Mouse (Mus musculus): ENCODE measurements around the gene Aco1.

DNA sequence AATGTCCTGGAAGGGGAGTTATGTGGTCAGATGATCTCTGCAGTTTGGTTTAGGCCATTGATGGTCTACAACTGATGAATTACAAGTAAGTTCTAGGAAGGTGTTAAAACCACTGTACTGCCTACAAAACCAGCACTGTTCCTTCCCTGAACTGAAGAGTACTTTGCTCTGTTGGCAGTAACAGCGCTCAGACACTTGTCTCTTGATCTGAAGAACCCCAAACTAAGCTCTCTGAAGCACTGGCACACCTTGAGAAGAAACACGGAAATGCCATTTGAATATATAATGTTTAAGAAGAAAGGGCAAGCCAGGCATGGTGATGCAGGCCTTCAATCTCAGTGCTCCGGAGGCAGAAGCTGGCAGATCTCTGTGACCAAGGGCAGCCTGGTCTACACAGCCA lies 61.5 kb downstream of the Aco1 start:
- TF ChIP-seq CTCF (IDR thresholded peaks at IDR 0.05; ENCODE audit: low read depth, low read length) (no peak), GATA1 (IDR thresholded peaks at IDR 0.05; ENCODE audit: borderline replicate concordance, low read length) (no peak), POLR2AphosphoS5 (IDR thresholded peaks at IDR 0.05; ENCODE audit: insufficient replicate concordance, low read depth, low read length) (no peak), TAL1 (conservative IDR thresholded peaks at IDR 0.05; ENCODE audit: low read depth, low read length) (no peak), GATA2 (IDR thresholded peaks at IDR 0.05; ENCODE audit: borderline replicate concordance, low read depth, low read length) (no peak)

Data from G1E (cell line).